Mouse (Mus musculus) layer of hippocampus, postnatal 25 days (tissue): ENCODE results near the gene Glyat. TPM values are rescaled to one million over a fixed set of nuclear protein-coding genes. Genes with fewer than 3 reads are reported as not detected.
A peak's percentile ranks its signal among the peaks of the same experiment; 100 is the strongest.
"Not testable (repeated sequence)": the region's sequence is repeated elsewhere in the genome, so short reads cannot be mapped to it uniquely, and the experiment has no call there.

ENCODE experiments used
- DNase-seq, 2 experiments: peaks; one replicate each; pipeline ENCODE4 v3.0.0; 2022; ENCODE audit warnings: mixed read lengths in 2 of 2, low spot score in 1 of 2; ENCODE audit errors: extremely low spot score in 1 of 2
- total RNA-seq, 2 experiments: library from RNA; stranded (reverse); gene quantifications; 2 replicates each; pipeline ENCODE4 v1.2.3; 2021

The Glyat gene
- total RNA-seq, result under 1 TPM in 1 of 2 experiments, not detected in 1; 0.22 TPM

- DNase-seq, result no peak
Measured at GRCm38 (mm10) chr19:12633176-12633575, at the start of gene Glyat. Gene Glyat (plus strand): TSS chr19:12633308.

GRCm38 (mm10) chr19:12585310-12585709 is 47.8 kb upstream of the Glyat start:
- DNase-seq, result no peak

- peak; percentile 20 to 62 for DNase-seq
Measured at GRCm38 (mm10) chr19:12591908-12592307, 41.2 kb upstream of the Glyat start.

- DNase-seq, result no peak
Measured at GRCm38 (mm10) chr19:12595135-12595529, 38.0 kb upstream of the Glyat start.

- peak in 1 of 2 experiments; percentile 37 for DNase-seq
Measured at GRCm38 (mm10) chr19:12595530-12596289, 37.4 kb upstream of the Glyat start.

- peak in 1 of 2 experiments; percentile 46 for DNase-seq
Measured at GRCm38 (mm10) chr19:12596290-12597072, 36.6 kb upstream of the Glyat start.

GRCm38 (mm10) chr19:12597073-12597405 is 36.1 kb upstream of the Glyat start:
- no peak for DNase-seq

- no peak for DNase-seq
Measured at GRCm38 (mm10) chr19:12598674-12599073, 34.4 kb upstream of the Glyat start.

- no peak for DNase-seq
Measured at GRCm38 (mm10) chr19:12599674-12600073, 33.4 kb upstream of the Glyat start, which contains the start of gene Gm4952. Gene Gm4952 (plus strand): TSS chr19:12599974.

- DNase-seq, result no peak
Measured at GRCm38 (mm10) chr19:12600684-12601480, 32.2 kb upstream of the Glyat start.

- no peak for DNase-seq
Measured at GRCm38 (mm10) chr19:12608336-12608735, 24.8 kb upstream of the Glyat start.

GRCm38 (mm10) chr19:12613646-12614045 is 19.5 kb upstream of the Glyat start:
- no peak for DNase-seq

GRCm38 (mm10) chr19:12634259-12634658 is 1.2 kb downstream of the Glyat start:
- DNase-seq, result no peak

GRCm38 (mm10) chr19:12634963-12635362 is 1.9 kb downstream of the Glyat start:
- DNase-seq, result no peak

GRCm38 (mm10) chr19:12636863-12637262 is 3.8 kb downstream of the Glyat start:
- no peak for DNase-seq

GRCm38 (mm10) chr19:12638049-12638448 is 4.9 kb downstream of the Glyat start:
- no peak for DNase-seq

- DNase-seq, result no peak
Measured at GRCm38 (mm10) chr19:12649511-12649910, 16.4 kb downstream of the Glyat start.

- DNase-seq, result no peak
Measured at GRCm38 (mm10) chr19:12666156-12666555, 33.0 kb downstream of the Glyat start.

- DNase-seq, result not testable (repeated sequence)
Measured at GRCm38 (mm10) chr19:12668601-12669000, 35.5 kb downstream of the Glyat start.

GRCm38 (mm10) chr19:12670139-12670538 is 37.0 kb downstream of the Glyat start, which contains the start of gene Olfr1442:
Gene Olfr1442 (plus strand): TSS chr19:12670439.
- no peak for DNase-seq

- no peak for DNase-seq
Measured at GRCm38 (mm10) chr19:12671051-12671450, 37.9 kb downstream of the Glyat start.
